Mouse (Mus musculus): ENCODE results near the gene Dmpk. TPM values are rescaled to one million over a fixed set of nuclear protein-coding genes. Genes with fewer than 3 reads are reported as not detected.
A peak's percentile ranks its signal among the peaks of the same experiment; 100 is the strongest.

Gene Dmpk
- polyA plus RNA-seq, 1 experiment from 2014 or later: 9.4 TPM

GRCm38 (mm10) chr7:19136168-19136567 lies 52.5 kb downstream of the Dmpk start:
- 96% methylated on average over 13 of the region's 13 CpGs for WGBS
- Histone ChIP-seq H3K36me3 (ENCODE audit: control insufficient read depth, insufficient read depth, low read length) (peaks cover 12% of the 10 kb centered on the region), H3K9ac (ENCODE audit: low read length) (no peak overlapping the region)

GRCm38 (mm10) chr7:19136673-19137334 lies 53.2 kb downstream of the Dmpk start:
- 95% methylated on average over 38 of the region's 38 CpGs for WGBS
- DNase-seq (ENCODE audit: low spot score) (no peak), ATAC-seq (ENCODE audit: insufficient read depth, low FRiP score, low TSS enrichment) (no peak)
- H3K4me3 ChIP-seq (ENCODE audit: low read depth, low read length): no peak overlapping the region
- H3K36me3 ChIP-seq (ENCODE audit: control insufficient read depth, insufficient read depth, low read length): peaks cover 12% of the 10 kb centered on the region
- no peak overlapping the region for H3K27ac ChIP-seq (ENCODE audit: low read depth, low read length)
- no peak overlapping the region for H3K4me2 ChIP-seq (ENCODE audit: low read depth)
- H3K4me1 ChIP-seq (ENCODE audit: control insufficient read depth, insufficient read depth, low read length): 0 out of 2 replicates have a peak, but pooled peaks cover 3% of the 10 kb centered on the region
- H3K9ac ChIP-seq (ENCODE audit: low read length): no peak overlapping the region
- H3K9me3 ChIP-seq (ENCODE audit: control insufficient read depth, low read length): no peaks in the 10 kb centered on the region
- H3K27me3 ChIP-seq (ENCODE audit: control insufficient read depth, insufficient read depth, low read length): no peaks in the 10 kb centered on the region

More at GRCm38 (mm10) chr7:19136168-19136567, 52.5 kb downstream of the Dmpk start:
- H3K4me2 ChIP-seq (ENCODE audit: low read depth): no peak overlapping the region
- no peaks in the 10 kb centered on the region for H3K9me3 ChIP-seq (ENCODE audit: control insufficient read depth, low read length)
- H3K27ac ChIP-seq (ENCODE audit: low read depth, low read length): no peak overlapping the region
- H3K4me1 ChIP-seq (ENCODE audit: control insufficient read depth, insufficient read depth, low read length): 0 out of 2 replicates have a peak, but pooled peaks cover 3% of the 10 kb centered on the region
- no peaks in the 10 kb centered on the region for H3K27me3 ChIP-seq (ENCODE audit: control insufficient read depth, insufficient read depth, low read length)
- ATAC-seq (ENCODE audit: insufficient read depth, low FRiP score, low TSS enrichment) (no peak), DNase-seq (ENCODE audit: low spot score) (no peak)
- H3K4me3 ChIP-seq (ENCODE audit: low read depth, low read length): no peak overlapping the region

- 65% methylated on average over 5 of the region's 5 CpGs for WGBS
- Histone ChIP-seq H3K27ac (ENCODE audit: low read depth, low read length) (no peak overlapping the region), H3K4me1 (ENCODE audit: control insufficient read depth, insufficient read depth, low read length) (no peaks in the 10 kb centered on the region), H3K36me3 (ENCODE audit: control insufficient read depth, insufficient read depth, low read length) (peaks cover 12% of the 10 kb centered on the region), H3K9me3 (ENCODE audit: control insufficient read depth, low read length) (no peaks in the 10 kb centered on the region), H3K27me3 (ENCODE audit: control insufficient read depth, insufficient read depth, low read length) (no peaks in the 10 kb centered on the region), H3K4me3 (ENCODE audit: low read depth, low read length) (no peak overlapping the region), H3K9ac (ENCODE audit: low read length) (no peak overlapping the region), H3K4me2 (ENCODE audit: low read depth) (no peak overlapping the region)
- DNase-seq (ENCODE audit: low spot score): peak; percentile 44
- no peak for ATAC-seq (ENCODE audit: insufficient read depth, low FRiP score, low TSS enrichment)
Observed at GRCm38 (mm10) chr7:19137380-19137779, 53.7 kb downstream of the Dmpk start.

Small RNA genes within 50 kb of the gene (microRNA-seq; reads per million reads assigned to microRNA genes)
- not detected for gene Mir3100

Other genes with a start within 250 kb of the Dmpk start
- not detected in 2 replicates for gene Mill2, start 243.9 kb upstream of the Dmpk start, polyA plus RNA-seq (2014; fragmentation: Nextera tagmentation; extraction: Ambion mirVana)
- gene Pglyrp1, start 212.5 kb upstream of the Dmpk start, polyA plus RNA-seq (2014; fragmentation: Nextera tagmentation; extraction: Ambion mirVana): 1.4 and 2.1 TPM in 2 replicates
- gene Ccdc61, start 173.4 kb upstream of the Dmpk start, polyA plus RNA-seq (2014; fragmentation: Nextera tagmentation; extraction: Ambion mirVana): 25.5 and 26.2 TPM in 2 replicates
- gene Nova2, start 158.0 kb upstream of the Dmpk start, polyA plus RNA-seq (2014; fragmentation: Nextera tagmentation; extraction: Ambion mirVana): 8.2 and 10.0 TPM in 2 replicates
- gene Nanos2, start 96.4 kb upstream of the Dmpk start, polyA plus RNA-seq (2014; fragmentation: Nextera tagmentation; extraction: Ambion mirVana): 0.29 TPM in 1 of 2 replicates, not detected in the other
- gene Mypop, start 92.6 kb upstream of the Dmpk start, polyA plus RNA-seq (2014; fragmentation: Nextera tagmentation; extraction: Ambion mirVana): 4.4 and 4.7 TPM in 2 replicates
- 27.2 and 31.4 TPM in 2 replicates for gene Irf2bp1, start 79.8 kb upstream of the Dmpk start, polyA plus RNA-seq (2014; fragmentation: Nextera tagmentation; extraction: Ambion mirVana)
- not detected in 2 replicates for gene Foxa3, start 60.3 kb upstream of the Dmpk start, polyA plus RNA-seq (2014; fragmentation: Nextera tagmentation; extraction: Ambion mirVana)
- 30.5 and 35.6 TPM in 2 replicates for gene Sympk, start 59.5 kb upstream of the Dmpk start, polyA plus RNA-seq (2014; fragmentation: Nextera tagmentation; extraction: Ambion mirVana)
- gene Rsph6a, start 29.2 kb upstream of the Dmpk start, polyA plus RNA-seq (2014; fragmentation: Nextera tagmentation; extraction: Ambion mirVana): not detected in 2 replicates
- gene Dmwd, start 7.6 kb upstream of the Dmpk start, polyA plus RNA-seq (2014; fragmentation: Nextera tagmentation; extraction: Ambion mirVana): 29.7 and 31.7 TPM in 2 replicates
- gene Six5, start 10.7 kb downstream of the Dmpk start, polyA plus RNA-seq (2014; fragmentation: Nextera tagmentation; extraction: Ambion mirVana): 6.3 and 7.4 TPM in 2 replicates
- 1.3 and 1.4 TPM in 2 replicates for gene Gm4969, start 34.5 kb downstream of the Dmpk start, polyA plus RNA-seq (2014; fragmentation: Nextera tagmentation; extraction: Ambion mirVana)
- gene Fbxo46, start 36.0 kb downstream of the Dmpk start, polyA plus RNA-seq (2014; fragmentation: Nextera tagmentation; extraction: Ambion mirVana): 10.1 and 10.6 TPM in 2 replicates
- gene Qpctl, start 65.4 kb downstream of the Dmpk start, polyA plus RNA-seq (2014; fragmentation: Nextera tagmentation; extraction: Ambion mirVana): 12.9 and 13.9 TPM in 2 replicates
- 148 and 152 TPM in 2 replicates for gene Snrpd2, start 65.9 kb downstream of the Dmpk start, polyA plus RNA-seq (2014; fragmentation: Nextera tagmentation; extraction: Ambion mirVana)
- gene Gipr, start 82.3 kb downstream of the Dmpk start, polyA plus RNA-seq (2014; fragmentation: Nextera tagmentation; extraction: Ambion mirVana): 0.69 and 0.76 TPM in 2 replicates
- gene Eml2, start 92.6 kb downstream of the Dmpk start, polyA plus RNA-seq (2014; fragmentation: Nextera tagmentation; extraction: Ambion mirVana): 1.3 and 2.0 TPM in 2 replicates
- 2.4 and 2.6 TPM in 2 replicates for gene Gpr4, start 128.7 kb downstream of the Dmpk start, polyA plus RNA-seq (2014; fragmentation: Nextera tagmentation; extraction: Ambion mirVana)
- 43.7 and 45.9 TPM in 2 replicates for gene Opa3, start 144.5 kb downstream of the Dmpk start, polyA plus RNA-seq (2014; fragmentation: Nextera tagmentation; extraction: Ambion mirVana)
- 54.6 and 57.6 TPM in 2 replicates for gene Vasp, start 188.0 kb downstream of the Dmpk start, polyA plus RNA-seq (2014; fragmentation: Nextera tagmentation; extraction: Ambion mirVana)
- gene Ppm1n, start 196.2 kb downstream of the Dmpk start, polyA plus RNA-seq (2014; fragmentation: Nextera tagmentation; extraction: Ambion mirVana): not detected in 2 replicates
- gene Rtn2, start 198.8 kb downstream of the Dmpk start, polyA plus RNA-seq (2014; fragmentation: Nextera tagmentation; extraction: Ambion mirVana): 58.2 and 60.2 TPM in 2 replicates
- 0.07 TPM in 1 of 2 replicates, not detected in the other for gene Fosb, start 226.2 kb downstream of the Dmpk start, polyA plus RNA-seq (2014; fragmentation: Nextera tagmentation; extraction: Ambion mirVana)

All from neural tube, embryonic 11.5 days (tissue).